Mouse (Mus musculus) spleen, postnatal 0 days (tissue): ENCODE measurements around the gene Gm11232. TPM values are rescaled to one million over a fixed set of nuclear protein-coding genes. Genes with fewer than 3 reads are reported as not detected.

Experiments used
- polyA plus RNA-seq: library from polyadenylated mRNA; unstranded; fragments of >200 nt; fragmentation: Nextera tagmentation; extraction: Ambion mirVana; gene quantifications from 2 replicates; pipeline ENCODE4 v1.2.1, GENCODE M21; 2015

Gene Gm11232
- 0.18 TPM in 1 of 2 replicates, not detected in the other for polyA plus RNA-seq

DNA sequence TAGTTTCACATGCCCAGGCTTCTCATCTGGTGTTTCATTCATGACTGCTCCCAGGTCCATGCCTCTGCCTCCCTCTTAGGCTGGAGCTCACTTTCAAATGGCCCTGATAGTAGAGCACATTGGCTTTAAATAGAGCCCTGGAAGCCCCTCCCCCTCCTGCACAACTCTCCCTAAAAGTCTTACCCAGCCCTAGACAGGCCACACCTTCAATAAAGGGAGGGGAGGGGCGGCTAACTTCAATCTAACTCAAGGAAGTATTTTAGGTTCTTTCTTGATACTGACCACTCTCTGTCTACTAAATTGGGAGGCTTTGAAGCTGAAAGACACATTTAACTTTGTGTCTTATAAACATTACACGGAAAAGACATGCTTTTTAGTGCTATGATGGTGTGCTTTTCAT, at the start of gene Gm11232:
Gene Gm11232, minus strand, starts transcription at position 101 of the 400 bp plus-strand sequence.

